Mouse (Mus musculus): ENCODE results near the gene Lcp1.

The Lcp1 gene

GRCm38 (mm10) chr14:75176425-75177045 lies 45.6 kb downstream of the Lcp1 start:
- no peak for DNase-seq (ENCODE audit: low read depth, low spot score)

DNA sequence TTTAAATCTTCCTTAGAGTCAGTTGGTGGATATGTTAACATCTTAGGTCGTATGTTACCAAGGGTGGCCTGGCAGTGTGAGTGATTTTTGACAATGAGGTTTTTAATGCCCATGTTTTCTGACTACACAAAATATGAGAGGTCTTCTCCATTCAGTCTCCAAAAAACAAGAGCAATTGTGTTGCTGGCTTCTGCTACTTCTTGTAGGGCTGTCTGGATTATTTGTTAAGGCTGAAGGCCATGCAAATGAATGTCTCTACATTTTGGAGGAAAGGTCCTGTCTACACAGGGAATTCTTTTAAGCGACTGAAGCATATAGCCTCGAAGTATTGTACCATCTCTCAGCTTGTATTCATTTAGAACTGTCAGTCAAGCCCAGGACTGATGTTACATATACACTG lies 46.5 kb downstream of the Lcp1 start:
- DNase-seq (ENCODE audit: low read depth, low spot score): no peak

- DNase-seq (ENCODE audit: low read depth, low spot score): no peak
Observed at GRCm38 (mm10) chr14:75178384-75178793, 47.5 kb downstream of the Lcp1 start.

GRCm38 (mm10) chr14:75178801-75179211 lies 47.9 kb downstream of the Lcp1 start:
- DNase-seq (ENCODE audit: low read depth, low spot score): no peak

DNA sequence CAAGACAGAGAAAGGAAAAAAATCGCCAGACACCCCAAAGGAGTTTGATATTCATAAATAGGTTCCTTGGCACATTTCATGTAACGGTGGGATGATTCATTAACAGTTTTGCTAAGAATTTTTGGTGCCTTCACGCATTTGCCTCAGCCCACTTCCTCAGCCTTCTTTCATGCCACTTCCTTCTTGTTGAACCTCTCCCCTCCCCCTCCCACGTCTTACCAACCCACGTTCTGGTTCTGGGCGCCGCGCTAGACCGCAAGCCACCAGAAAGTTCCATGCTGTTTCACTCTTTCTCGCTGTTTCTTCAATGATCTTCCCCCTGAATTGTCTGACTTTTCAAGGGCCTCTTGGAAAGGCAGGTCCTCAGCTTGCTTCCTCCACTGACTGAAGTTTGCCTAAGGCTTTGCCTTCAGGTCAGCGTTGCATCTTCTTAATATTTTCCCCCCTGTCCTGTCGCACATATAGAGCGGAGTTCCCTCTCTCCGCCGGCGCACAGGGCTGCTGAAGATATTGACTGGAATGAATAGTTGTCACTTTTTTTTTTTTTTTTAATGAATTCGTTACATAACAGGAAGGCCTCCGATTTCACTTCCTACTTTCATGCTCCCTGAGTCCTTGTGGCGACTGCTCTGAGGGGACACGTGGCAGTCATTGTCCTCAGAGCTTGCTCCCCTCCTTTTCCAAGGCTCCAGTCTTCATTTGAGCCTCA lies 48.5 kb downstream of the Lcp1 start:
- DNase-seq (ENCODE audit: low read depth, low spot score): no peak

- no peak for DNase-seq (ENCODE audit: low read depth, low spot score)
Observed at GRCm38 (mm10) chr14:75180551-75180978, 49.7 kb downstream of the Lcp1 start.

- DNase-seq (ENCODE audit: low read depth, low spot score): no peak
Observed at GRCm38 (mm10) chr14:75181062-75181935, 50.4 kb downstream of the Lcp1 start.

GRCm38 (mm10) chr14:75182378-75182777 lies 51.5 kb downstream of the Lcp1 start:
- no peak for DNase-seq (ENCODE audit: low read depth, low spot score)

DNA sequence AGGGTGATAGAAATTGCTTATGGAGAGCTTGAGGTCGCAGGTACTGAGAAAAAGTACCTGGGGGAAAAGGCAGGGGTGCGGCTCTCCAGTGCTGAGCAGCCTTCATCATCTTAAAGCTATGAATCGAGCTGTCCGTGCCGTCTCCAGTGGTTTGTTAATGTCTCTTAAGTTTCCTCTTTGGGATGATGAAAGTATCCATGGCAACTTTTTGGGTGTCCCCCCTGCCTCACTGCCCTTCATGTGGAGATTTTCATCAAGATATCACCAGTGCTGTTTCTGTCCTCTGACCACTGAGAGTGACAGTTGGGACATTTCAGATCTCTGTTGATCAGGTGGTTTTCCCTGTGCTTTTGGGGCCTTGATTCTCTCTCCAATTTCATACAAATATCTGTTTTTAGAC lies 51.9 kb downstream of the Lcp1 start:
- no peak for DNase-seq (ENCODE audit: low read depth, low spot score)

DNA sequence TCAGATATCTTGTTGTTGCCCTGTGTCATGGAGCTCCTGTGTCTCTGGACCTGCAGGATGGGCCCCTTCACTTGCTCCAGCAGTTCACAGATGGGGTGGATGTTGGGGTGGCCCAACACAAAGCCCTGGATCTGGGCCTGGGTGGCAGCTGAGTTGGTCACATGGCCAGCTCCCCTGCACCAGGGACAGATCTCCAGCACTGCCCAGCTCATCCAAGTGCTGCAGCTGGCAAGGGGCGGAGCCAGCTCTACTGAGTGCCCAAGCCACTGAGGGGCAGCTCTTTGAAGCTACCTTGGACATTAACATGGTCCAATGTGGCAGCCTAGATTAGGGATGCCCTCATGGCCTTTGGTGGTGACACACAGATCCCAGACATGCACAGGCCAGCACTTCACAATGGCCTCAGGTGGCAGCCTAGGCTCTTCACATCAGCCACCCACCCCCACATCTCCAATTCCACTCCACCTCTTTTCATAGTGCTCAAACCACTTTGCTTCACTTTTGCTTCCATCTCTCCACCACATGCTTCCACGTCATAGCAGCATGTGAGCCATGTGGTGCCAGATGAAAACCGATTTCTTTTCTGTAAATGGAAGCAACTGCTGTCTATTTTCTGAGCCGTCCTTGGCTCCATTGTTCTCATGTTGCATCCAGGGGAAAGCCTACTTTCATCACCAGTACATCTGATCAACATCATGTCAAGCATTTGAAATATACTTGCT lies 53.3 kb downstream of the Lcp1 start:
- no peak for DNase-seq (ENCODE audit: low read depth, low spot score)

GRCm38 (mm10) chr14:75185796-75186594 lies 55.1 kb downstream of the Lcp1 start:
- no peak for DNase-seq (ENCODE audit: low read depth, low spot score)

- no peak for DNase-seq (ENCODE audit: low read depth, low spot score)
Observed at GRCm38 (mm10) chr14:75186858-75187415, 56.0 kb downstream of the Lcp1 start.

DNA sequence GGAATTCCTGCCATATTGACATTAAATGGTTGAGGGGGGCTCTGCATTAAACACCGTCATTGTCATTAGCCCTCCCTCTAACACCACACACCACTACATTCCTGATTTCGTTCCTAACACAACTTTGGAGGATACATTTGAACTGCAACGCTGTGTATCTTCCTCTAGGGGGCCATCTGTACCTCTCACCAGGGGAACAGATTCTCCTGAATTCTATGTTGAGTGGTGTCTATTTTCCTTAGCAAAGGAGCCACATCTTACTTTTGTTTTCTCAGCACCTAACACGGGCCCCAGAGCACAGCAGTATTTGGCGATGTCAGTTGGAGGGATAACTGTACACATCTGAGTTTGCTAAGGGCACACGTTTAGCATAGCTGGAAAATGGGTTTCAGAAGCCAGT lies 57.6 kb downstream of the Lcp1 start:
- DNase-seq (ENCODE audit: low read depth, low spot score): no peak

DNA sequence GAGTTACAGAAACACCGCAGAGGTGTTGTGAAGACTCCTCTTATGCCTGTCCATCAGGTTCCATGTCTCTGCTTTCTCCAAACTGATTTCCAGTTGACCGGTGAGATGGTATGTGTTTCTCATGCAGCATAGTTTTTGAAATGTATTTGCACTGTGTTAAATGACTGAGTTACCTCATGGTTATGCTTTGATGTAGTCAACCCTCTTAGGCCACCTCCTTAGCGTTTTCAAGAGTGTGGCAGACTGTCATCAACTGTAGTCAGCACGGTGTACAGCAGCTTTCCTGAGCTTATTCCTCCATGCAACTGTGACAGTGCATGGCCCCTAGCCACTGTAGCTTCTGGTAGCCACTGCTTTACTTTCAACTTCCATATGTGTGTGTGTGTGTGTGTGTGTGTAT lies 58.1 kb downstream of the Lcp1 start:
- no peak for DNase-seq (ENCODE audit: low read depth, low spot score)

DNA sequence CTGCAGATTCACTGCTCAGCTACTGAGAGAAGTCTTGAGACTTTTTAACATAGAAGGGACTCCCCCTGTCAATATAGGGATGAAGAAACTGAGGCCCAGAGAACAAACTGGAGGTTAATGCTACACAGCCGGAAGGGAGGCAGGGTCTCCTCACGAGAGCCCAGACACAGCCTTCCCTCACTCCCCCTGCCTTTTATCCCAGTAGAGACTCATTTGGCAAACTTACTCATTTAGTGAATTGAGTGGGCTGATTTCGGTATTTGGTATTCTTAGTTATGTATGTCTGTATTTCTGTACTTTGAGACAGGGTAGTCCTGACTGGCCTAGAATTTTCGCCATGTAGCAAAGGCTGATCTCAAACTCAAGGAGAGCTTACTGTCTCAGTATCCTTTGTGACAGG lies 59.8 kb downstream of the Lcp1 start:
- no peak for DNase-seq (ENCODE audit: low read depth, low spot score)

GRCm38 (mm10) chr14:75192427-75192826 lies 61.5 kb downstream of the Lcp1 start:
- DNase-seq (ENCODE audit: low read depth, low spot score): no peak

DNA sequence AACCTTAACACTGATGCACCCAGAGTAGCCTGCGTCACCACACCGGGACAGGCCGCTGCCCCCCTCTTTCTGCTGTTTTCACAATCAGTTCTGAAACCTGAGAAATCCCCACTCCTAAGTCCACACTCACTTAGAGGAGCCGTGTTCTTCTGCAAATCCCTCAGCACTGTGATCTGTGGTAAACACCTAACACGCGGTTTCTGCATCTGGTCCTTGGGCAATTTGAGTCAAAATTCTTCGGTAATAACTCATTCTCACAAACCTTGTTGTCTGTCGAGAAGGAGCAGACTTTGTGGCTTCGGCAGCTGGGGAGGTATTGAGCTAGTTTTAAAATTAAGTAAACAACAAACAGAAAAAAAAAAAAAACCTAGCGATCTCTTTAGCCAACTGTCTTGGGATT lies 62.0 kb downstream of the Lcp1 start:
- no peak for DNase-seq (ENCODE audit: low read depth, low spot score)

GRCm38 (mm10) chr14:75195530-75195929 lies 64.6 kb downstream of the Lcp1 start:
- no peak for DNase-seq (ENCODE audit: low read depth, low spot score)

DNA sequence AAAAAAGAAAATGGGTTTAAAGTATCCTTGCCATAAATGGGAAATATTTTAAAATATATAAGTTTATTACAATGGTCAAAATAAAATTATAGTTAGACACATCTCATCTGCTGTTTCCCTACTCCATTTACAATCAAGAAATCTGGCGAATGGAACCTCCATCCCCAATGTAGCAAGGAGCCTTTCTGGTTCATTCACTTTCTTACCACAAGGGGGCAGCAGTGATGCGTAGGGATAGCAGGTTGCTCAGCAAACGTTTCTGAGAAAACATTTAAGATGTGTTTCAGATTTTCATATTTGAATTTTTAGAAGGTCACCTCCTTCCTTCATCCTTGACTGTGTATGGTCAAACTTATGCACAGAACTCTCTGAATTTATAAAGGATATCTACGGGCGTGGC lies 66.1 kb downstream of the Lcp1 start:
- peak; percentile 36 for DNase-seq (ENCODE audit: low read depth, low spot score)

DNA sequence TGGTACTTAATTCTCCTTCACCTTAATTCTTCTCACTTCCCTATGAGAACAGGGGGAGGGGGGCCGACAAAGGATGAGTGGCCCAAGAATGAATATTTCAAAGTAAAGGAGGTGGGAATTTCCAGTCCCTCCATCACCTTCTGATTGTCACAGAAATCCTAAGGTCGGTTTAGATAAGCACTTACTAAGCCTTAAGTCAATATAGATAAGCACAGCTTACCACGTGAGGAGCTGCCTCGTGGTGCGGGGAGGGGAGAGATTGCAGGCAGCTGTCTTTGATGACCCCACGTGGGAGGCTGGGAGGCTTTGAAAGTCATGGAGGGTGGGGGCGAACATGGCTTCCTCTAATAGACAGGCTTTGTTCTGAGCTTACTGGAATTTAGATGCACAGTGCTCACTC lies 66.8 kb downstream of the Lcp1 start:
- DNase-seq (ENCODE audit: low read depth, low spot score): no peak
